Mouse (Mus musculus) erythroblast, embryonic 14.5 days (primary cell): ENCODE measurements around the gene Ube2t.

Source experiments
- GATA1 ChIP-seq: IDR thresholded peaks from 2 replicates; pipeline ENCODE4 v1.6.1; 2012; ENCODE audit warnings: low read length, inconsistent platforms, mixed read lengths
- TAL1 ChIP-seq: IDR thresholded peaks from 3 replicates; pipeline ENCODE4 v1.6.1; 2012; ENCODE audit warnings: low read length, inconsistent platforms, mixed read lengths

DNA sequence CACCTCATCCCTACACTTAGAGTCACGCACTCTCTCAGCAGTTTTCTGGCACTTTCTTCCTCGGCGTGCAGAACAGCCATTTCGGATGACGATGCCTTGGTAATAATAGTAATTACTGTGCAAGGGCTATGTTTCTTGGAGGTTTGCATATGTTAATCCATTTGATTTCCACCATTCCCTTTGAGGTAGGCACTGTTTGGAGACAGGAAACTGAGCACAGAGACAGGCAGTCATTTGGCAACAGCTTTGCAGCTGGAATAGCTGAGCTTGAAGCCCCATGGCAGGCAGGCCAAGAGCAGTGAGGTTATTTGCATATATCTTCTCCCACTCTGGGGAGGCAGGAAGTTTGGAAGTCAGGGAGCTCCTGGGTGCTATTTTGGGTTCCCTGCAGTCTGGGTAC lies 49.5 kb downstream of the Ube2t start:
- TF ChIP-seq GATA1 (no peak), TAL1 (no peak)
